Mouse (Mus musculus): ENCODE data around the gene Efemp2. TPM values are rescaled to one million over a fixed set of nuclear protein-coding genes. Genes with fewer than 3 reads are reported as not detected.
"Not testable (repeated sequence)": the region's sequence is repeated elsewhere in the genome, so short reads cannot be mapped to it uniquely, and the experiment has no call there.

Efemp2 gene
- total RNA-seq, 2 experiments from 2014 or later, result 2.3 TPM; not detected in 1

- ATAC-seq (replicated peaks; ENCODE audit: low FRiP score, low TSS enrichment, poor library complexity, severe bottlenecking), result no peak
Measured at GRCm38 (mm10) chr19:5472857-5473256, 897 bp upstream of the Efemp2 start.

GRCm38 (mm10) chr19:5474281-5475068, 721 bp downstream of the Efemp2 start:
- ATAC-seq (replicated peaks; ENCODE audit: low FRiP score, low TSS enrichment, poor library complexity, severe bottlenecking), result no peak

GRCm38 (mm10) chr19:5475069-5475714, 1.4 kb downstream of the Efemp2 start:
- ATAC-seq (replicated peaks; ENCODE audit: low FRiP score, low TSS enrichment, poor library complexity, severe bottlenecking), result no peak

GRCm38 (mm10) chr19:5477004-5477667, 3.4 kb downstream of the Efemp2 start:
- no peak for ATAC-seq (replicated peaks; ENCODE audit: low FRiP score, low TSS enrichment, poor library complexity, severe bottlenecking)

GRCm38 (mm10) chr19:5477668-5478300, 4.0 kb downstream of the Efemp2 start:
- ATAC-seq (replicated peaks; ENCODE audit: low FRiP score, low TSS enrichment, poor library complexity, severe bottlenecking), result no peak

- no peak for ATAC-seq (replicated peaks; ENCODE audit: low FRiP score, low TSS enrichment, poor library complexity, severe bottlenecking)
Measured at GRCm38 (mm10) chr19:5480016-5480415, 6.3 kb downstream of the Efemp2 start.

- ATAC-seq (replicated peaks; ENCODE audit: low FRiP score, low TSS enrichment, poor library complexity, severe bottlenecking), result no peak
Measured at GRCm38 (mm10) chr19:5481398-5481797, 7.6 kb downstream of the Efemp2 start.

GRCm38 (mm10) chr19:5483386-5484359, 9.9 kb downstream of the Efemp2 start:
- ATAC-seq (replicated peaks; ENCODE audit: low FRiP score, low TSS enrichment, poor library complexity, severe bottlenecking), result no peak

GRCm38 (mm10) chr19:5484496-5484895, 10.7 kb downstream of the Efemp2 start:
- ATAC-seq (replicated peaks; ENCODE audit: low FRiP score, low TSS enrichment, poor library complexity, severe bottlenecking), result no peak

- ATAC-seq (replicated peaks; ENCODE audit: low FRiP score, low TSS enrichment, poor library complexity, severe bottlenecking), result no peak
Measured at GRCm38 (mm10) chr19:5485371-5485770, 11.6 kb downstream of the Efemp2 start.

- ATAC-seq (replicated peaks; ENCODE audit: low FRiP score, low TSS enrichment, poor library complexity, severe bottlenecking), result no peak
Measured at GRCm38 (mm10) chr19:5485821-5486220, 12.1 kb downstream of the Efemp2 start.

- no peak for ATAC-seq (replicated peaks; ENCODE audit: low FRiP score, low TSS enrichment, poor library complexity, severe bottlenecking)
Measured at GRCm38 (mm10) chr19:5486286-5486685, 12.5 kb downstream of the Efemp2 start.

GRCm38 (mm10) chr19:5486771-5487170, 13.0 kb downstream of the Efemp2 start:
- no peak for ATAC-seq (replicated peaks; ENCODE audit: low FRiP score, low TSS enrichment, poor library complexity, severe bottlenecking)

- peak; percentile 46 for ATAC-seq (replicated peaks; ENCODE audit: low FRiP score, low TSS enrichment, poor library complexity, severe bottlenecking)
Measured at GRCm38 (mm10) chr19:5487768-5488550, 14.2 kb downstream of the Efemp2 start, which contains the start of gene Mus81. Mus81 (minus strand) TSS chr19:5488402.

- ATAC-seq (replicated peaks; ENCODE audit: low FRiP score, low TSS enrichment, poor library complexity, severe bottlenecking), result peak; percentile 67
Measured at GRCm38 (mm10) chr19:5488878-5489571, 15.3 kb downstream of the Efemp2 start.

GRCm38 (mm10) chr19:5489721-5490120, 16.0 kb downstream of the Efemp2 start:
- not testable (repeated sequence) for ATAC-seq (replicated peaks; ENCODE audit: low FRiP score, low TSS enrichment, poor library complexity, severe bottlenecking)

GRCm38 (mm10) chr19:5490313-5490897, 16.7 kb downstream of the Efemp2 start, which contains the start of gene Cfl1:
Cfl1 (plus strand) TSS chr19:5490455.
- ATAC-seq (replicated peaks; ENCODE audit: low FRiP score, low TSS enrichment, poor library complexity, severe bottlenecking), result peak; percentile 51
